Mouse (Mus musculus): Measurements from ENCODE around the gene Mrpl40.

DNA sequence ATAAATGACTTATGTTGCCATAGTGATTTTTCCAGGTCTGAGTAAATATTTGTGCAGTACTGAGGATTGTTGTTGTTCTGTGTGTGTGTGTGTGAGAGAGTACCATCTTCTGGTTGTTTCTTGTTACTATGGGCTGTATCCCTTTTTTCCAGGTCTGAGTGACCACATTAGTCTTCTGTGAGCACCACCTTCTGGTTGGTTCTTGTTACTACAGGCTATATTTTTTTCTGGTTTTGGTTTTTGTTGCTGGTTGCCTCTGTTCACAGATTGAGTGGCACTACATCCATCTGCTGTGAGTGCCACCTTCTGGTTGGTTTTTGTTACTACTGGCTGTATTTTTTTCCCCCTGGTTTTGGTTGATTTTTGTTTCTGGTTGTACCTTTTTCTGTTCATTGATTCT lies 18.1 kb downstream of the Mrpl40 start:
- TF ChIP-seq ZNF384 (IDR thresholded peaks at IDR 0.05; ENCODE audit: low read depth, low read length) (peak; percentile 95), MAFK (IDR thresholded peaks at IDR 0.05; ENCODE audit: insufficient read depth, low read depth, low read length) (no peak), HCFC1 (IDR thresholded peaks at IDR 0.05; ENCODE audit: borderline replicate concordance, insufficient read depth, low read length) (peak; percentile 64; the same call in 1 of the 2 replicates), CHD2 (IDR thresholded peaks at IDR 0.05; ENCODE audit: low read depth, low read length) (no peak)
